Mouse (Mus musculus) cerebellum, adult 2 months (tissue): ENCODE results near the gene Nat14.

Experiments used
- CTCF ChIP-seq: fragments of 200-500 bp; IDR thresholded peaks from 2 replicates; pipeline ENCODE4 v1.5.1; 2011; ENCODE audit warnings: low read depth, mild to moderate bottlenecking, control low read depth, low read length, moderate library complexity, borderline replicate concordance; ENCODE audit not compliant: insufficient read depth
- POLR2A ChIP-seq: fragments of 200-500 bp; IDR thresholded peaks from 2 replicates; pipeline ENCODE4 v1.6.1; 2011; ENCODE audit warnings: low read length, control low read depth, borderline replicate concordance; ENCODE audit not compliant: insufficient read depth

DNA sequence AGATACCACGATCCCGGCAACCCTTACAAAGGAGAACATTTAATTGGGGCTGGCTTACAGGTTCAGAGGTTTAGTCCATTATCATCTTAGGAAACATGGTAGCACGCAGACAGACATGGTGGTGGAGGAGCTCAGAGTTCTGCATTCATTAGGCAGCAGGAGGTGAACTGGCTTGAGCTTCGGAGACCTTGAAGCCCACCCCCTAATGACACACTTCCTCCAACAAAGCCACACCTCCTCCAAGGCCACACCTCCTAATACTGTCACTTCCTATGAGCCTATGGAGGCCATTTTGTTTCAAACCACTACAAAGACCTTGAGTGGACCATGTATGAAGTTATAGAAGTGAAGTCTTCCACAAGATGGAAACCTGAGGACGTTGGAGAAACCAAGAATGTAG is 9.6 kb upstream of the Nat14 start:
- no peak for TF ChIP-seq POLR2A
- TF ChIP-seq CTCF, result no peak
